Comparison of ENCODE assay signal across 13 mouse cellular contexts in genomic region chr13:99030579-99031200, GRCm38 (mm10). TPM values are rescaled to one million over a fixed set of nuclear protein-coding genes. Genes with fewer than 3 reads are reported as not detected.
DNase-seq lines count a peak whose midpoint lies in the region; ATAC-seq and TF ChIP-seq lines count a peak whose summit lies in the region.
"Had no signal": no experiment of that assay in that cellular context is flagged by ENCODE, and none has a peak within 500 bp of the region (broad histone marks: within the 10 kb centered on the region; RNA-seq: fewer than 3 reads in every experiment).

No protein-coding gene starts in this region.

- H3K79me2 ChIP-seq in CH12.LX (replicated peaks; ENCODE audit: control insufficient read depth, extremely low read depth, insufficient read depth, poor library complexity, severe bottlenecking): no peaks in the 10 kb centered on the region

- peaks cover 5 to 37% of the 10 kb centered on the region in 2 experiments for H3K4me1 ChIP-seq in CH12.LX (ENCODE audit: control insufficient read depth in 1 of 2, insufficient read depth in 2 of 2)
- peaks cover 13% of the 10 kb centered on the region for H3K4me1 ChIP-seq in forebrain, postnatal 0 days (ENCODE audit: insufficient read depth)
- H3K4me1 ChIP-seq in midbrain, embryonic 12.5 days: peaks cover 35% of the 10 kb centered on the region

- no peak overlapping the region for H3K4me3 ChIP-seq in CH12.LX (replicated peaks in 1 of 3; ENCODE audit: low read depth in 2 of 3, low read length in 2 of 3, poor library complexity in 1 of 3)
- H3K4me3 ChIP-seq in forebrain, postnatal 0 days (ENCODE audit: low read depth, low read length): no peak overlapping the region
- H3K4me3 ChIP-seq in midbrain, embryonic 12.5 days: no peak overlapping the region

- intact Hi-C loops in heart, postnatal 10 days (cut with DNase I): no loop called here

- dilution Hi-C loops in CH12.LX (cut with MboI; ENCODE audit: extremely low pct_ligation_motif_present, extremely low pct_unique_long_range_greater_than_20kb, low sequenced_read_pairs): no loop called here

- in situ Hi-C loops in CH12.LX (cut with MboI; ENCODE audit: low pct_ligation_motif_present, low pct_unique_long_range_greater_than_20kb, low sequenced_read_pairs): no loop called here

- H3K36me3 ChIP-seq in CH12.LX (replicated peaks in 1 of 2; ENCODE audit: control insufficient read depth in 1 of 2, insufficient read depth in 1 of 2, low read length in 1 of 2): no peaks in the 10 kb centered on the region
- no peaks in the 10 kb centered on the region for H3K36me3 ChIP-seq in forebrain, postnatal 0 days (ENCODE audit: insufficient read depth)
- H3K36me3 ChIP-seq in midbrain, embryonic 12.5 days: no peaks in the 10 kb centered on the region

- TF ChIP-seq RAD21 in CH12.LX (IDR thresholded peaks at IDR 0.05; ENCODE audit: low read depth, low read length): no peak

- H3K9ac ChIP-seq in CH12.LX (ENCODE audit: insufficient read depth, low read depth): no peak overlapping the region; the same call in 1 of the 2 replicates
- H3K9ac ChIP-seq in forebrain, postnatal 0 days: no peak overlapping the region
- H3K9ac ChIP-seq in midbrain, embryonic 12.5 days (replicated peaks): no peak overlapping the region

- no peak for TF ChIP-seq POLR2A in CH12.LX (IDR thresholded peaks at IDR 0.05; ENCODE audit: low read depth, low read length)

- H3K4me2 ChIP-seq in CH12.LX (ENCODE audit: insufficient read depth, low read depth, poor library complexity, severe bottlenecking): peak overlapping the region; percentile 41
- H3K4me2 ChIP-seq in forebrain, postnatal 0 days (ENCODE audit: low read depth): peak overlapping the region; percentile 13; the same call in 1 of the 2 replicates
- H3K4me2 ChIP-seq in midbrain, embryonic 12.5 days (replicated peaks): peak overlapping the region; percentile 28

- no peaks in the 10 kb centered on the region for H3K27me3 ChIP-seq in CH12.LX (replicated peaks)
- H3K27me3 ChIP-seq in forebrain, postnatal 0 days (ENCODE audit: insufficient read depth, low read length): no peaks in the 10 kb centered on the region
- peaks cover 39% of the 10 kb centered on the region for H3K27me3 ChIP-seq in midbrain, embryonic 12.5 days

- H3K9me3 ChIP-seq in CH12.LX (replicated peaks; ENCODE audit: low read length): no peaks in the 10 kb centered on the region
- H3K9me3 ChIP-seq in forebrain, postnatal 0 days (ENCODE audit: low read length): no peaks in the 10 kb centered on the region
- no peaks in the 10 kb centered on the region for H3K9me3 ChIP-seq in midbrain, embryonic 12.5 days

- WGBS in forebrain, postnatal 0 days: 17% methylated on average over 15 of the region's 15 CpGs
- 36% methylated on average over 15 of the region's 15 CpGs for WGBS in midbrain, embryonic 12.5 days

- peak; percentile 39; the same call in 1 of the 2 replicates for TF ChIP-seq EP300 in CH12.LX (IDR thresholded peaks at IDR 0.05; ENCODE audit: low read length)

- no peak for ATAC-seq in forebrain, postnatal 0 days
- ATAC-seq in midbrain, embryonic 12.5 days (ENCODE audit: low FRiP score, low read depth): 0 out of 2 replicates have a peak, but pooled peaks have one; percentile 38
- ATAC-seq: intestine, embryonic 16.5 days had no signal

- no peak overlapping the region for H3K27ac ChIP-seq in CH12.LX (ENCODE audit: insufficient read depth, low read depth)
- H3K27ac ChIP-seq in forebrain, postnatal 0 days (ENCODE audit: low read depth, low read length): 0 out of 2 replicates have a peak overlapping the region, but pooled peaks have one; percentile 45
- H3K27ac ChIP-seq in midbrain, embryonic 12.5 days (replicated peaks): peak overlapping the region; percentile 63

- peak; percentile 66 to 77 for DNase-seq in adrenal gland, adult (ENCODE audit: inconsistent age in 2 of 2, low spot score in 1 of 2)
- DNase-seq in adrenal gland, postnatal 4 days (ENCODE audit: low spot score in 2 of 2): no peak
- DNase-seq in CH12.LX (ENCODE audit: extremely low read depth): peak; percentile 27
- peak; percentile 20 for DNase-seq in forebrain, postnatal 0 days
- DNase-seq in cerebellum, postnatal 14 days: no peak
- no peak for DNase-seq in heart, postnatal 10 days
- no peak for DNase-seq in kidney, postnatal 10 days
- DNase-seq: lung, adult 2 months; spleen, adult 18-20 months had no signal

- TF ChIP-seq CTCF in CH12.LX (conservative IDR thresholded peaks at IDR 0.05 in 1 of 2, IDR thresholded peaks at IDR 0.05 in 1 of 2; ENCODE audit: low read depth in 2 of 2, low read length in 2 of 2): no peak
- no peak for TF ChIP-seq CTCF in forebrain, postnatal 0 days (IDR thresholded peaks at IDR 0.05; ENCODE audit: low read depth)

TF ChIP-seq in CH12.LX, 34 proteins besides CTCF, POLR2A, EP300 and RAD21:
- TF ChIP-seq ZNF384 (IDR thresholded peaks at IDR 0.05; ENCODE audit: low read depth, low read length): peak; percentile 90
- TF ChIP-seq RCOR1 (conservative IDR thresholded peaks at IDR 0.05; ENCODE audit: low read depth, low read length): no peak
- no peak for TF ChIP-seq BHLHE40 (IDR thresholded peaks at IDR 0.05; ENCODE audit: low read depth, low read length)
- TF ChIP-seq JUND (conservative IDR thresholded peaks at IDR 0.05; ENCODE audit: low read depth, low read length): no peak
- no peak for TF ChIP-seq SIN3A (IDR thresholded peaks at IDR 0.05; ENCODE audit: low read length)
- 0 out of 2 replicates have a peak, but pooled peaks have one; percentile 45 for TF ChIP-seq IRF4 (IDR thresholded peaks at IDR 0.05; ENCODE audit: low read depth, low read length)
- TF ChIP-seq NELFE (IDR thresholded peaks at IDR 0.05; ENCODE audit: low read depth, low read length): no peak
- no peak for TF ChIP-seq ZKSCAN1 (IDR thresholded peaks at IDR 0.05; ENCODE audit: borderline replicate concordance, low read depth, low read length)
- TF ChIP-seq POLR2AphosphoS2 (IDR thresholded peaks at IDR 0.05; ENCODE audit: low read depth, low read length): no peak
- no peak for TF ChIP-seq MAX (IDR thresholded peaks at IDR 0.05; ENCODE audit: low read length)
- TF ChIP-seq CHD1 (IDR thresholded peaks at IDR 0.05; ENCODE audit: low read depth, low read length): no peak
- TF ChIP-seq USF1 (IDR thresholded peaks at IDR 0.05; ENCODE audit: low read depth, low read length): no peak
- TF ChIP-seq TBP (conservative IDR thresholded peaks at IDR 0.05; ENCODE audit: low read depth, low read length): no peak
- TF ChIP-seq KAT2A (IDR thresholded peaks at IDR 0.05; ENCODE audit: insufficient replicate concordance, low read length): no peak
- TF ChIP-seq ZMIZ1 (IDR thresholded peaks at IDR 0.05; ENCODE audit: low read depth, low read length): no peak
- TF ChIP-seq MYC (IDR thresholded peaks at IDR 0.05; ENCODE audit: low read depth, low read length): no peak

RNA-seq across cellular contexts. Expression of gene 1700024P04Rik, which starts 46.3 kb away (rescaled TPM):
- not detected for total RNA-seq in adrenal gland, postnatal 4 days (2021)
- total RNA-seq in CH12.LX (2012; rRNA removed): not detected in 2 replicates
- total RNA-seq in CH12.LX (2014; rRNA removed): not detected in 2 replicates
- not detected in 2 replicates for polyA plus RNA-seq in CH12.LX (2012; ENCODE audit: insufficient read length, low read depth)
- total RNA-seq in forebrain, postnatal 0 days (2014; rRNA removed): not detected in 2 replicates
- polyA plus RNA-seq in forebrain, postnatal 0 days (2015; fragmentation: Nextera tagmentation; extraction: Ambion mirVana): not detected in 2 replicates
- not detected in 2 replicates for polyA plus RNA-seq in midbrain, embryonic 12.5 days (2016; fragmentation: Nextera tagmentation; extraction: Ambion mirVana)
- total RNA-seq in heart, postnatal 10 days (2021): not detected
- total RNA-seq: heart, adult 8-10 months had no signal
- polyA plus RNA-seq: intestine, embryonic 16.5 days; lung, adult 2 months; neural tube, embryonic 11.5 days had no signal

Comparison
In these comparisons a context has a peak if more than half of its experiments do, and no peak if none do; other contexts are left out.
1. DNase-seq: peak in adrenal gland, adult (2 of 2), CH12.LX (single experiment) and forebrain, postnatal 0 days (single experiment); none in adrenal gland, postnatal 4 days (0 of 2), cerebellum, postnatal 14 days (0 of 2), heart, postnatal 10 days (0 of 2) and kidney, postnatal 10 days (single experiment).
2. Peak in every context shown above with its lines, with median percentiles within 50 percentile points of each other: H3K4me2 ChIP-seq.